Mouse (Mus musculus) left cerebral cortex, adult 11 months (tissue): ENCODE data around the gene Taldo1.
"Not testable (repeated sequence)": the region's sequence is repeated elsewhere in the genome, so short reads cannot be mapped to it uniquely, and the experiment has no call there.

ENCODE experiments used
- DNase-seq: peaks from one replicate; pipeline ENCODE4 v3.0.0; 2022; ENCODE audit warnings: low spot score

Taldo1 gene

DNA sequence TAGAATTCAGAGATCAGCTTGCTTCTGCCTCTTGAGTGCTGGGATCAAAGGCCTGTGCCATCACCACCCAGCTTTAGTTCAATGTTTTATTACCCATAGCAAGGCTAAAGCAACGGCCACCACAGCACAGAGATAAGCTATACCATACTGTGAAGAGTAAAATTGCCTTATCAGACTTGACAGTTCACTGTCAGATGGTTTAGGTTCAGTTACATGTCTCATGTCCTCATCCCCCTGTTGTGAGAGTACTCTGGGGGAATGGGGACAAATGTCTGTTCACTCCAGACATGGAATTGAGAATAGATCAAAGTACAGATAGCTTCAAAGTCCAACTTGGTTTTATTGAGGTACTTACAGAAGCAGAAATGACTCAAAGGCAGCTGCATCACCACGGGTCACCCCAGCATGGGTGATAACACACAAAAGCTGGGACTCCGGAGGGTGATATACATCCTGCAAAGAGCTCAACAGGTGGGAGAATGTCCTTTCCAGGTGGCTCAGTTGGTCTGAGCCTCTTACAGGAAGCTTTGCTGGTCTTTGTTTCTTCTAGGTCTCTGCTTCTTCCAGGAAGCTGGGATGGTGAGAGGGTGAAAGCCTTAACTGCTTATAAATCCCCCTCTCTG lies 3.4 kb upstream of the Taldo1 start:
- no peak for DNase-seq

DNA sequence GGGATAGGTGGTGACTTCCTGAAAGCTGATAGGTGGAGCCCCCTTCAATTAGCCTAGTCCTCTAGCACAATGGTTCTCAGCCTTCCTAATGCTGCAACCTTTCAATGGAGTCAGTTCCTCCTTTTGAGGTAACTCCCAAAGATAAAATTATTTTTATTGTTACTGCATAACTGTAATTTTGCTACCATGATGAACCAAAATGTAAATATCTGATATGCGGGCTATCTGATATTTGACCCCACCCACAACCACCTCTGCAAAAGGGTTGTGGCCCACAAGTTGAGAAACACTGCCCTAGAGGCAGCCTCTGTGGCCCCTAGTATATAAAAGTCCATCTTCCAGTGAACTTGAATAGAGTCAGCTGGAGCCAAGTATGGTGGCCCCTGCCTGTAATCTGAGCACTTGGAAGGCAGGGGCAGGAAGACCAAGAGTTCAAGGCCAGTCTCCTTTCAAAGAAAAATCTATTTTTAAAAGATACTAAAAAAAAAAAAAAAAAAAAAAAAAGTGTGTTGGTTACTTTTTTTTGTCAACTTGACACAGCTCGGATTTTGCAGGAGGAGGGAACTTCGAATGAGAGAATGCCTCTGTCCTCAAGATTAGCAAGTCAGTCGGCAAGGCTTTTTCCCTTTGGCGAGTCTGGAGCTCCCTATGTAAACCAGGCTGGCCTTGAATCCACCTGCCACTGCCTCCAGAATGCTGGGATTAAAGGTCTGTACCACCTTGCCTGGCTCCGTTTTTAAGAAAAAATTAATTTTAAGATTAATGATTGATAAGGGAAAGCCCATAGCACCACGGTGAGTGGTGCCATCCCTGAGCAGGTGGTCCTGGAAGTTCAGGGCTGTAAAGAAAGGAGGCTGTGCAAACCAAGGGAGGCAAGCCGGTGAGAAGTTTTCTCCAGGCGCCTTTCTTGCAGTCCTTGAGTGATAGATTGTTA lies 1.4 kb upstream of the Taldo1 start:
- DNase-seq: no peak

- DNase-seq: no peak
Measured at GRCm38 (mm10) chr7:141392552-141393222, 688 bp downstream of the Taldo1 start.

DNA sequence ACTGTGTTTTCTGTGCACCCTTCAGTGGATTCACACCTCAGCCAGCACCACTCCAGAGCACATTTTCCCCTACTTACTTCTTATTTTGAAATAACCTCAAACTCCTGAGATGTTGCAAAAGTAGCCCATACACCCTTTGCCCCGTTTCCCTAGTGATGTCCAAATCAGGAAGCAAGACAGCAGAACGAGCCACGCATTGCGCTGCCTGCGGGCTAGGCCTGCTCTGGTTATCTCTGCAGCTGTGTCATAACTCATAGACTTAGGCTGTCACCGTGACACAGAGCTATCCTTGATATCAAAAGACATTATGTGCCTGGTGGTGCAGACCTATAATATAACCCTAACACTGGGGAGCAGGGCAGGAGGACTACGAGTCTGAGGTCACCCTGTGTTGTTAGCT lies 2.2 kb downstream of the Taldo1 start:
- DNase-seq: no peak

DNA sequence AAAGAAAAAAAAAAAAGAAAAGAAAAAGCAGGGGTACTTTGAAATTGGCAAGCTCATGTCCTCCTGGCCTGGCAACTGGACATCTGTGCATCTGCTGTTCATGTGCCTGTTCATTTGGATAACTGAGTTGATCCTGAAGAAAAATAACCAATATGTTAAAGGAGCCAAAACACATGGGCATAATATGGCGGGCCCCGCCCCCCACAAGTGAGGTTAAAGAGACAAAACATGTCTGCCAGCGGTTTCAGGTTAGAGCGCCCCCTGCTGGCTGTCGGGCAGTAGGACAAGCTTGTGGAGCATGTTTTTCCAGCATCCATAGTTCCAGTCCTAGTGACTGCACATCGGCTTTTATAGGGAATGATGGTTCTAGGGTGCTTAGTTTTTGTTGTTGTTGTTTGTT lies 2.8 kb downstream of the Taldo1 start:
- DNase-seq: no peak

DNA sequence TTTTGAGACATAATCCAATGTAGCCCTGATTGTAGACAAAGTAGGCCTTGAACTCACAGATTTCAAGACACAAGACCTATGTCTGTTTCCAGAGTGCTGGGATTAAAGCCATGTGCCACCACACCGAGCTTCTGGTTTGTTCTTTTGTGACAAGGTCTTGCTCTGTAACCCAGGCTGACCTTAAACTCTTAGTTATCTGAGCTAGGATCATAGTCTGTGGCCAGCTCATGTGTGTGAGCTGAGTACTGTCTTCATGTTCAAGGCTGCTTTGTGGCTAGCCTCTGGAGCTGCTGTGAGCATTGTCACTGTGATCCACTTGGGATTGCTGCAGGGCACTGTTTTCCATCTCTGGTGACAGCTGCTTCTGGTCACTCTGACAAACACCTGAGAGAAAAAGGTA lies 3.3 kb downstream of the Taldo1 start:
- DNase-seq: no peak

DNA sequence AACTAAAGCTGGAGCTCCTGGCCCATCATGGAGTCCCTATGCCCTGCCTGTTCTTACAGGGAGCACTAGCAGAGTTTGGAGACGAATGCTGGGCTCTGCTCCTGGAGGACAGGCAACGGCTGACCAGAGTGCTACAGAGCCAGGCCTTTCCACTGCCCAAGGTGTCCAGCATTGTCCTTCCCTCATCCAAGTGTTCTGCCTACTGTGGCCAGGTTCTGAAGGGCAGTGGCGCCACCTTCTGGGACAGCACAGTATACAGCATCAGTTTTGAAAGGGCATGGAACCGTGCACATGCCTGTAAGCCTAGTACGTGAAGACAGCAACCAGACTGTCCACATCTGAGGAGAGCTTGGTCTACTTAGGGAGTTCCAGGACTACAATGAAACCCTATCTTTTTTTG lies 11.3 kb downstream of the Taldo1 start:
- no peak for DNase-seq

DNA sequence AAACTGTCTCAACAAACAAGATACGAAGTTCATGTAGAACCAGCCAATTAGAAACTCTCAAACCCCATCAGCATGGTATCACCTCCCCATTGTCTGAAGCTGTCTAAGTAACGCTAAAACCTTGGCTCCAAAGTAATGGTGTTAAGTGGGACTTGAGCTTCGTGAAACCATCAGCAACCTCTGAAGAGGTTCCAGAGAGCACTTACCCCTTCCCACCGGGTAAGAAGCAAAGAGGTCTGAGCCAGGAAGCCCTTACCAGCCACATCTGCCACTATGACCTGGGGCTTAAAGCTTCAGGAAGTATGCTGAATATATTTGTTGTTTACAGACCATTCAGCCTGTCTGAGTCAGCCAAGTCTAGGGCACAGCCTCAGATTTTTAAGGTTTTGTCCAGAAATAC lies 13.5 kb downstream of the Taldo1 start:
- no peak for DNase-seq

- not testable (repeated sequence) for DNase-seq
Measured at GRCm38 (mm10) chr7:141407670-141408069, 15.7 kb downstream of the Taldo1 start.

DNA sequence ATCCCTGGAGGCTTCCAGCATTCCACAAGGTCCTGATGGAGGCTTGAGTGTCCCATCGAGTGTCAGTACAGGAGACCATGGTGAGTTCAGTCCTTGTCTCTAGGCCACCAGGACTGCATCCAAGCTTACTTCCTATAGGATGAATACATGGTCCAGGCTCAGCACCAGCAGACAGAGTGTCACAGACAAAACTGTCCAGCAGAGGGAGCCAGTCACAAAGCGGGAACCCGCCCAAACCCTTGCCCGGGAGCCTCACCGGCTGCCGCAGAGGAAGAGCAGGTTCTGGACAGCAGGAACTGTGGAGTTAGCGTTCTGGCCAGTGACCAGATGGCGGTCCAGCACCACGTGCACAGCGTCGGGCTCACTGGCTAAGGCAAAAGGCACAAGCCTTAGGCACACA lies 16.8 kb downstream of the Taldo1 start:
- DNase-seq: peak; percentile 79

DNA sequence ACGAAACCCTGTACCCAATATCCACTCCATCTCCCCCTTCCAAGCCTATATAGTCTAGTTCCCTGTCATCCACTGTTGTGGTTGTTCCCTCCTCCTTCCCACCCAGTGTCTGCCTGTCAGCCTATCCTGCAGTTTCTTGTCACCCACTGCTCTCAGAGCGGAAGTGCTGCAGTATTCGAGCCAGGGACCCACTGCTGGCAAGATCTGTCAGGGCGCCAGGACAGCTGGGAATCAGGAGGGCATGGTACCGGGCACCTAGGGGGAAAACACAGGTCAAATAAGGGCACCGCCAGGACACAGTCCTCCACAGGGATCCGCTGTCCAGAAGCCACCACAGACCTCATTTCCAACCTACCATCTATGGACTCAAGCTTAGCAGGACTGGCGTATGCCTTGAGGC lies 18.6 kb downstream of the Taldo1 start:
- DNase-seq: no peak

GRCm38 (mm10) chr7:141411667-141412066 lies 19.7 kb downstream of the Taldo1 start:
- DNase-seq: no peak

DNA sequence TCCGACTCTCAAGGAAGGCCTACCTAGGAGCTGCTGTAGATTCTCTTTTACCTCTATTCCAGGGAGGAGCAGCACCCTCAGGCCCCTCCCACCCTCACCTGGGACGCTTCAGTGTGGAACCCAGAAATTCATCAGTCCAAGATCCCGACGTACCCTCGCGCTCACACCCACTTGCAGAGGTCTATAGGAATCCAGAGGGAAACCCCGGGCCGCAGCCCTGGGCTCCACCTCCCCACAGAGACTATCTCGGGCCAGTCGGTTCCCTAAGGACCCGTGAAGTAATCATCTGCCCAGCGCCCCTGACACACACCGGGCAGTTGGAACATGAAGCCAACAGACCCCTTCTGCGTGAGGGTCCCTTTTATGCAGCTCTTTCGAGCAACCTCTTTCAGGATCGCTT lies 21.3 kb downstream of the Taldo1 start:
- DNase-seq: no peak

DNA sequence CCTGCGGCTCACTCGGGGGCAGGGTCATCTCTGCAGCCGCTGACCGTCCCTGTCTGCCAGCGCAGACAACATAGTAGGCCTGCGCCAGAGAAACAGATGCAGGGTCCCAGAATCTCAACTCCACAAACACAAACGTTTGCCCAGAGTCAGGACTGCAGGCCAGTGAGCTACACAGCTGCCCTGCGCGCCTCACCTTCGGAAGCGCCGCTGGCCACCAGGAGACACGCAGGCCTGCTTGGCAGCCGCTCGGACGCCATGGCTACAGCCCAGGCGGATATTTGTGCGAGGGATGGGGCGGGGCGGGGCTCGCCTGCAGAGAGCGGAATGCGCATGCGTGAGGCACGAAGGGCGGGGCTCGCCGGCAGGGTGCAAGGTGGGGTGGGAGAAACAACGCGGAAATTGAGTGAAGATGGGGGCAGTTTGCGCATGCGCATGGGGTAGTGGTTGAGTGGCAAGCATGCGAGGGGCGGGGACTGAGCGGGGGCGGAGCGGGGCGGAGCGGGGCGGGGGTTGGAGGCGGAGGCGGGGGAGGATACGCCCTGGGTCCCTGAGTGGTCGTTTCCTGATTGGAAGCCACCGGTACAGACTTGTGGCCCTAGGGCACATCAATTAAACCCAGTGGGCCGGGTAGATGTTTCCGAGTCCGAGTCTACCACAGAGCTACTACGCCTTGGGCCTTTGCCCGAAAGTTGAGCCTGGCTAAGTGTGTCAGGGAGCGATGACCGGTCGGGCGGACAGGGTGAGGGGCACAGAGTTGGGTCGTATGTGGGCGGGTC lies 22.0 kb downstream of the Taldo1 start, which contains the start of gene Gatd1:
Gene Gatd1, minus strand, starts transcription at position 328 of the 776 bp plus-strand sequence.
- peak; percentile 96 for DNase-seq

DNA sequence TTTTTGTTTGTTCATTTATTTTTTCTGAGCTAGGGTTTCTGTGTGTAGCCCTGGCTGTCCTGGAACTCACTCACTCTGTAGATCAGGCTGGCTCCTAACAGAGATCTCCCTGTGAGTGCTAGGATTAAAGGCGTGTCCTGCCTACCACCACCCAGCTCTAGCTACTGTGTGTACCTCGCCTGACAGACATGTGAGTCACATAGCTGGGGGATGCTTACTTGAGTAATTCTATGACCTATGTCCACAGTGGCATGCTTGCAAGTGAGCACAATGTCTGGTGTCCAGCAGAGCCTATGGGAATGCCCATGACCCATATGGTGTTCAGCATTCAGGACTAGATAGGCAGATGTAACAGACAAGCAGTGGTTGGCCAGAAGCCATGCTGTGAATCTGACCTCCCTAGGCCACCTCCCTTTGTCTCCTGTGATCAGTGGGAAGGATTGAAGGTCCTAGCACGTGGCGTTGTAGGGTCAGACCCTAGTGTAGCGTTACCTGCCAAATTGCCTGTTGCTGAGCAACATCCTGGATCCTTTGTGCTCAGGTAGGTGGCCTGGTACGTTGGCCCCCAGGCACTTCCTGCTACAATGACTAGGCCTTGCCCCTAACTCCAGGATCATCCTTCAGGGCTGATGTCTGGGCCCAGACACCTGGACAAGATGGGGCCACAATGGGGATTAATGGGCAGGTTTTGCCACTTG lies 24.3 kb downstream of the Taldo1 start:
- DNase-seq: no peak

- no peak for DNase-seq
Measured at GRCm38 (mm10) chr7:141417731-141418681, 26.0 kb downstream of the Taldo1 start.

DNA sequence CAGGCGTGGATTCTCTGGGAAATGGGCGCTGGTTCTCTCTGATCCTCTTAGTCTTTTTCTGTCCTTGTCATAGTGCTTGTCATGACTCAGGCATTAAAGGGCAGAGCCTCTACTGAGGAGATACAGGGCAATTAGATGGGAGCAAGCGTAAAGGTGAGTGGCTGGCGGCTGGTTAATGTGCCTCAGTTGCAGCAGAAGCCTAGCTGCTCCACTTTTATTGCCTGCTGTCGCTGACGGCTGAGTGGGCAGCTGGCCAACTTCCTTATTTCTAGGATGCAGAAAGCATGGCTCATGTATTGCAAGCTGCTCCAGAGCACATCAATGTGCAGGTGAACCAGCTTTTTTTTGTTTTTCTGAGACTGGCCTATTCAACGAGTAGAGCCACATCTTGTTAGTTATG lies 27.0 kb downstream of the Taldo1 start:
- no peak for DNase-seq

- DNase-seq: no peak
Measured at GRCm38 (mm10) chr7:141420030-141420702, 28.2 kb downstream of the Taldo1 start.

DNA sequence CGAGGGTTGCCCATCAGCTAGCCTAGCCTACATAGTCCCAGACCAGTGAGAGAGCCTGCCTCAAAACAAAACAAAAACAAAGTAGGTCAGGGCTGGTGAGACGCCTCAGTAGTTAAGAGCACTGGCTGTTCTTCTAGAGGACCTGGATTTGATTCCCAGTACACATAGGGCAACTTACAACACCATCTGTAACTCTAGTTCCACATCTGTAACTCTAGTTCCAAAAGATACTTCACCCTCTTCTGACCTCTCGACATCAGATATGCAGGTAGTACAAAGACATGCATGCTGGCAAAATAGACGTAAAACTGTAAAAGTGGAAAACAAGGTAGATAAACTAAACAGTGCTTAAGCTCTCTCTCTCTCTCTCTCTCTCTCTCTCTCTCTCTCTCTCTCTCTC lies 31.8 kb downstream of the Taldo1 start:
- no peak for DNase-seq
